Mouse (Mus musculus) testis, adult 2 months (tissue): Measurements from ENCODE around the gene Nfix.

Experiments
- CTCF ChIP-seq: fragments of 200-500 bp; IDR thresholded peaks from 2 replicates; pipeline ENCODE4 v1.5.1; 2012; ENCODE audit warnings: low read depth, mild to moderate bottlenecking, inconsistent platforms, low read length, moderate library complexity; ENCODE audit not compliant: control insufficient read depth, insufficient read depth, insufficient replicate concordance
- POLR2A ChIP-seq: fragments of 200-500 bp; IDR thresholded peaks from 2 replicates; pipeline ENCODE4 v1.6.1; 2012; ENCODE audit warnings: low read depth, mild to moderate bottlenecking, inconsistent platforms, low read length, moderate library complexity; ENCODE audit not compliant: control insufficient read depth

GRCm38 (mm10) chr8:84711933-84712758 is 88.0 kb downstream of the Nfix start:
- TF ChIP-seq CTCF (no peak), POLR2A (no peak)
